Mouse (Mus musculus) olfactory bulb, adult 2 months (tissue): ENCODE results near the gene Serpinb1a. TPM values are rescaled to one million over a fixed set of nuclear protein-coding genes. Genes with fewer than 3 reads are reported as not detected.
A peak's percentile ranks its signal among the peaks of the same experiment; 100 is the strongest.

Experiments used
- H3K27ac ChIP-seq: fragments of 200-500 bp; 2 replicates; pipeline ENCODE4 v1.5.1; 2012; ENCODE audit warnings: low read depth, low read length; ENCODE audit not compliant: insufficient read depth
- H3K4me1 ChIP-seq: fragments of 200-500 bp; 2 replicates; pipeline ENCODE4 v1.6.1; 2012; ENCODE audit warnings: low read length; ENCODE audit not compliant: control insufficient read depth, insufficient read depth
- H3K4me3 ChIP-seq: fragments of 200-500 bp; 2 replicates; pipeline ENCODE4 v1.5.1; 2012; ENCODE audit warnings: mild to moderate bottlenecking, low read depth, low read length, moderate library complexity; ENCODE audit not compliant: insufficient read depth
- CTCF ChIP-seq: fragments of 200-500 bp; IDR thresholded peaks from 2 replicates; pipeline ENCODE4 v1.5.1; 2012; ENCODE audit warnings: low read depth, mild to moderate bottlenecking, low read length, moderate library complexity; ENCODE audit not compliant: insufficient read depth
- POLR2A ChIP-seq: fragments of 200-500 bp; IDR thresholded peaks from 2 replicates; pipeline ENCODE4 v1.6.1; 2012; ENCODE audit warnings: mild to moderate bottlenecking, low read depth, low read length, moderate library complexity; ENCODE audit not compliant: insufficient read depth
- WGBS: fragments of 180-500 bp; shearing (Covaris S2); methylation state at CpG from one replicate; pipeline ENCODE4 v1.1.7; 2018; 5-methylcytosine and 5-hydroxymethylcytosine counted together
- polyA plus RNA-seq: library from polyadenylated mRNA; stranded (reverse); fragments of >200 nt; gene quantifications from 2 replicates; pipeline ENCODE4 v1.2.4, GENCODE M21; 2012; ENCODE audit warnings: low replicate concordance; ENCODE audit not compliant: missing spikeins, insufficient read depth, insufficient read length

Gene Serpinb1a
- polyA plus RNA-seq, 1 experiment, result not detected

GRCm38 (mm10) chr13:32803701-32804345 is 47.2 kb downstream of the Serpinb1a start:
- peaks cover 8% of the 10 kb centered on the region for H3K4me1 ChIP-seq
- no peak for TF ChIP-seq POLR2A
- TF ChIP-seq CTCF, result no peak
- no peak overlapping the region for H3K4me3 ChIP-seq
- 49% methylated on average over 4 of the region's 4 CpGs for WGBS
- H3K27ac ChIP-seq, result no peak overlapping the region; the same call in 1 of the 2 replicates

- TF ChIP-seq POLR2A (no peak), CTCF (no peak)
- Histone ChIP-seq H3K4me3 (peak within 1 kb of the TSS; percentile 81), H3K27ac (peak within 1 kb of the TSS; percentile 81), H3K4me1 (peaks cover 8% of the 10 kb centered on the region)
- under 1% methylated on average over 91 of the region's 95 CpGs for WGBS
Measured at GRCm38 (mm10) chr13:32802259-32803081, 48.5 kb downstream of the Serpinb1a start, which contains the start of gene D930007J09Rik. D930007J09Rik (minus strand) TSS chr13:32802849.

- TF ChIP-seq CTCF, result no peak
- TF ChIP-seq POLR2A, result peak; percentile 55; the same call in 1 of the 2 replicates
- WGBS, result under 1% methylated on average over 51 of the region's 51 CpGs
- Histone ChIP-seq H3K4me1 (peaks cover 5% of the 10 kb centered on the region), H3K27ac (peak within 1 kb of the TSS; percentile 81), H3K4me3 (peak within 1 kb of the TSS; percentile 81)
Measured at GRCm38 (mm10) chr13:32801693-32802221, 49.2 kb downstream of the Serpinb1a start, which contains the start of gene Wrnip1. Wrnip1 (plus strand) TSS chr13:32802038.

- peaks cover 2% of the 10 kb centered on the region for H3K4me1 ChIP-seq
- TF ChIP-seq CTCF (no peak), POLR2A (no peak)
- no peak overlapping the region for H3K27ac ChIP-seq
- no peak overlapping the region for H3K4me3 ChIP-seq
Measured at GRCm38 (mm10) chr13:32800859-32801258, 50.1 kb downstream of the Serpinb1a start.

GRCm38 (mm10) chr13:32799131-32799530 is 51.9 kb downstream of the Serpinb1a start:
- Histone ChIP-seq H3K4me3 (no peak overlapping the region), H3K27ac (no peak overlapping the region), H3K4me1 (no peaks in the 10 kb centered on the region)
- WGBS, result 72% methylated on average over 2 of the region's 2 CpGs
- TF ChIP-seq CTCF, result no peak

- H3K27ac ChIP-seq, result no peak overlapping the region
- no peaks in the 10 kb centered on the region for H3K4me1 ChIP-seq
- WGBS, result 61% methylated on average over 1 of the region's 1 CpGs
- TF ChIP-seq CTCF (no peak), POLR2A (no peak)
- H3K4me3 ChIP-seq, result no peak overlapping the region
Measured at GRCm38 (mm10) chr13:32797085-32797484, 53.9 kb downstream of the Serpinb1a start.

- WGBS, result 84% methylated on average over 5 of the region's 5 CpGs
- H3K4me3 ChIP-seq, result no peak overlapping the region
- TF ChIP-seq CTCF, result no peak
- no peak overlapping the region for H3K27ac ChIP-seq
- H3K4me1 ChIP-seq, result no peaks in the 10 kb centered on the region
Measured at GRCm38 (mm10) chr13:32795166-32795565, 55.8 kb downstream of the Serpinb1a start.

GRCm38 (mm10) chr13:32794619-32795018 is 56.4 kb downstream of the Serpinb1a start:
- TF ChIP-seq POLR2A, result no peak
- no peak for TF ChIP-seq CTCF
- Histone ChIP-seq H3K4me3 (no peak overlapping the region), H3K27ac (no peak overlapping the region), H3K4me1 (no peaks in the 10 kb centered on the region)
- 43% methylated on average over 2 of the region's 2 CpGs for WGBS

Other genes with a start within 250 kb of the Serpinb1a start
- not detected in 2 replicates for gene Mylk4, start 67.2 kb downstream of the Serpinb1a start, polyA plus RNA-seq
- not detected in 2 replicates for gene Wrnip1, start 49.1 kb downstream of the Serpinb1a start, polyA plus RNA-seq
- not detected in 2 replicates for gene D930007J09Rik, start 48.3 kb downstream of the Serpinb1a start, polyA plus RNA-seq
- not detected in 2 replicates for gene Serpinb1c, start 47.0 kb upstream of the Serpinb1a start, polyA plus RNA-seq
- gene Serpinb6b, start 114.0 kb upstream of the Serpinb1a start, polyA plus RNA-seq, result not detected in 2 replicates
- not detected in 2 replicates for gene Serpinb9, start 152.1 kb upstream of the Serpinb1a start, polyA plus RNA-seq
- gene Serpinb9b, start 176.2 kb upstream of the Serpinb1a start, polyA plus RNA-seq, result not detected in 2 replicates
- not detected in 2 replicates for gene Serpinb1b, start 227.4 kb upstream of the Serpinb1a start, polyA plus RNA-seq